Mouse (Mus musculus) cerebellum, adult 18-20 months (tissue): ENCODE data around the gene Acad8.

ENCODE experiments used
- DNase-seq, 2 experiments: peaks; one replicate each; pipeline ENCODE4 v3.0.0; 2021

Gene Acad8

DNA sequence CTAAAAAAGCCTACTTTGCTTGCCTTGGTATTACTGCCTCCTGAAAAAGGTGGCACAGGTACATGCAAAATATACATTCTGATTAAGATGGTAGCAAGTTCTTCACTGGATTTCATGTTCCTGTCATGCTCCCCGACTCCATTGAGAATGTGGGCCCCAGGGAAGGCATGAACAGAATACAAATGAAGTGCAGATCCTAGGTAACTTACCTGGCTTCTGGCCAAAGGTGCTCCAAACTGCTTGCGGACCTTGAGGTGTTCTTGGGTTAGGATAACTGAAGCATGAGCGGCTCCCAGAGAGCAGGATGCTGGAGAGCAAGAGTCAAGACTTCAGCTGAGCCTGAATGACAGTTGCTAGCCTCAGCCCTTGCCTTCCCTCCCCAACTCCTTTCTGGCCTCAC, 20.6 kb downstream of the Acad8 start:
- DNase-seq = no peak

- DNase-seq = no peak
Observed at GRCm38 (mm10) chr9:26977754-26978153, 21.6 kb downstream of the Acad8 start.

- no peak for DNase-seq
Observed at GRCm38 (mm10) chr9:26947790-26948189, 51.6 kb downstream of the Acad8 start.

DNA sequence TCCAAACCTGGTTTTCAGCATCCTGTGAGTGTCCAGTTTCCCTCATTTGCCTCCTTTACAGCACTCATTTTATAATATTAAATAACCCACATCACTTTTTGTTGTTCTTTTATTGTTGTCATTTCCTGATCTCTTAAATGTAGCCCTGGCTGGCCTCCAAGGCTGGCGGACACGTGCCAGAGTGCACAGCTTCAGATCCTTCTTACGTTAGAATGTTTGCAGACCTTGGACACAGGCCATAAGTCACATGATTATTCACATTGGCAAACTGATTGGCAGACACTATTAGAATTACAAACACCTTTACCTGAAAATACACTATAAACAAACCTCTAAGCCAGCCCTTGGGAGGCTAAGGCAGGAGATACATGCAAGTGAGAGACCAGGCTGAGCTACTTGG, 75.2 kb downstream of the Acad8 start:
- DNase-seq = no peak
